Mouse (Mus musculus): ENCODE measurements around the gene Cggbp1. TPM values are rescaled to one million over a fixed set of nuclear protein-coding genes. Genes with fewer than 3 reads are reported as not detected.

Gene Cggbp1
- polyA plus RNA-seq, 1 experiment from 2014 or later, result 77.5 TPM

GRCm38 (mm10) chr16:64899084-64899483, 47.3 kb downstream of the Cggbp1 start:
- no peaks in the 10 kb centered on the region for H3K4me1 ChIP-seq
- ATAC-seq (ENCODE audit: insufficient number of reproducible peaks, low FRiP score, low TSS enrichment, low read depth), result no peak
- no peaks in the 10 kb centered on the region for H3K9me3 ChIP-seq
- H3K36me3 ChIP-seq, result no peaks in the 10 kb centered on the region
- H3K9ac ChIP-seq, result no peak overlapping the region
- WGBS, result 62% methylated on average over 2 of the region's 2 CpGs
- H3K4me3 ChIP-seq, result no peak overlapping the region
- no peak overlapping the region for H3K27ac ChIP-seq
- H3K27me3 ChIP-seq, result no peaks in the 10 kb centered on the region
- H3K4me2 ChIP-seq, result no peak overlapping the region

DNA sequence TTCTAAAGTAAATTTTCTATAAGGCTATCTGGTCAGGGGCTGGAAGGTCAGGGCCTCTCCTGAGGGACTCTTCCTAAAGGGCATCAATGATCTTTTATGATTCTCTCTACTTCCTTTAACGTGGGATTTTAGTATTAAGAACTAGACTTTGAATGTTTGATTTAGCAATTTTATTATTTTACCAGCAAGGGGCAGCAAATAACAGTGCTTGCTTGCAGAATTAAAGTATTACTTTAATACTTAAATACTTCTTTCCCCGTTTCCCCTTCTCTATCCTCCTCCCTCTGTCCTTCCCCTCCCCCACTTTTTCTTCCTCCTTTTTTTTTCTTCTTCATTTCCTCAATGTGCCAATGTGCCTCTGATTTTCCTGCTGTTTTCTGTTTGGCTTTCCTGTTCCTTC, 51.5 kb downstream of the Cggbp1 start:
- Histone ChIP-seq H3K9me3 (no peaks in the 10 kb centered on the region), H3K4me3 (no peak overlapping the region), H3K4me2 (no peak overlapping the region), H3K9ac (no peak overlapping the region), H3K4me1 (no peaks in the 10 kb centered on the region), H3K36me3 (no peaks in the 10 kb centered on the region), H3K27me3 (no peaks in the 10 kb centered on the region), H3K27ac (no peak overlapping the region)
- WGBS, result 21% methylated on average over 2 of the region's 2 CpGs
- no peak for ATAC-seq (ENCODE audit: insufficient number of reproducible peaks, low FRiP score, low TSS enrichment, low read depth)

GRCm38 (mm10) chr16:64907112-64907511, 55.3 kb downstream of the Cggbp1 start:
- no peaks in the 10 kb centered on the region for H3K36me3 ChIP-seq
- H3K4me1 ChIP-seq, result no peaks in the 10 kb centered on the region
- no peak for ATAC-seq (ENCODE audit: insufficient number of reproducible peaks, low FRiP score, low TSS enrichment, low read depth)
- no peak overlapping the region for H3K4me2 ChIP-seq
- H3K9ac ChIP-seq, result no peak overlapping the region
- no peak overlapping the region for H3K4me3 ChIP-seq
- no peaks in the 10 kb centered on the region for H3K27me3 ChIP-seq
- H3K9me3 ChIP-seq, result no peaks in the 10 kb centered on the region
- WGBS, result 31% methylated on average over 3 of the region's 3 CpGs
- H3K27ac ChIP-seq, result no peak overlapping the region

- Histone ChIP-seq H3K9me3 (no peaks in the 10 kb centered on the region), H3K4me1 (no peaks in the 10 kb centered on the region), H3K36me3 (no peaks in the 10 kb centered on the region), H3K9ac (no peak overlapping the region), H3K4me3 (no peak overlapping the region), H3K27ac (no peak overlapping the region), H3K4me2 (no peak overlapping the region), H3K27me3 (no peaks in the 10 kb centered on the region)
- ATAC-seq (ENCODE audit: insufficient number of reproducible peaks, low FRiP score, low TSS enrichment, low read depth), result no peak
- 76% methylated on average over 10 of the region's 10 CpGs for WGBS
Measured at GRCm38 (mm10) chr16:64908747-64909146, 57.0 kb downstream of the Cggbp1 start.

Other genes starting within 250 kb of the Cggbp1 start
- gene Csnka2ip, start 249.6 kb upstream of the Cggbp1 start, polyA plus RNA-seq (2015; fragmentation: Nextera tagmentation; extraction: Ambion mirVana), result not detected in 2 replicates
- 21.6 and 21.8 TPM in 2 replicates for gene 4930453N24Rik, start 80.8 kb upstream of the Cggbp1 start, polyA plus RNA-seq (2015; fragmentation: Nextera tagmentation; extraction: Ambion mirVana)
- gene Zfp654, start 344 bp upstream of the Cggbp1 start, polyA plus RNA-seq (2015; fragmentation: Nextera tagmentation; extraction: Ambion mirVana), result 5.1 and 6.4 TPM in 2 replicates

Data from limb, embryonic 15.5 days (tissue).